Mouse (Mus musculus): ENCODE data around the gene Amigo2. TPM values are rescaled to one million over a fixed set of nuclear protein-coding genes. Genes with fewer than 3 reads are reported as not detected.

The Amigo2 gene
- polyA plus RNA-seq (2014; fragmentation: Nextera tagmentation; extraction: Ambion mirVana): 11.5 and 12.2 TPM in 2 replicates

- Histone ChIP-seq H3K27me3 (ENCODE audit: control insufficient read depth, insufficient read depth, low read length) (0 out of 2 replicates have a peak, but pooled peaks cover 8% of the 10 kb centered on the region), H3K36me3 (replicated peaks; ENCODE audit: control insufficient read depth, insufficient read depth) (no peaks in the 10 kb centered on the region), H3K9me3 (ENCODE audit: control insufficient read depth, low read length) (no peaks in the 10 kb centered on the region), H3K4me2 (replicated peaks) (peak within 1 kb of the TSS; percentile 66), H3K27ac (peak within 1 kb of the TSS; percentile 81), H3K4me3 (replicated peaks; ENCODE audit: low read length) (peak within 1 kb of the TSS; percentile 77), H3K9ac (peak within 1 kb of the TSS; percentile 91), H3K4me1 (replicated peaks; ENCODE audit: control insufficient read depth, insufficient read depth, low read length) (peaks cover 16% of the 10 kb centered on the region)
- peak; percentile 71 for DNase-seq (ENCODE audit: low spot score)
- ATAC-seq (ENCODE audit: low FRiP score): peak; percentile 95
- under 1% methylated on average over 82 of the region's 125 CpGs for WGBS
Observed at GRCm38 (mm10) chr15:97246911-97247790, at the start of gene Amigo2, which contains the start of gene Pced1b. Gene Amigo2, minus strand, starts transcription at chr15:97247287. Gene Pced1b, plus strand, starts transcription at chr15:97247107.

- no peak for ATAC-seq (ENCODE audit: low FRiP score)
- no peaks in the 10 kb centered on the region for H3K9me3 ChIP-seq (ENCODE audit: control insufficient read depth, low read length)
Observed at GRCm38 (mm10) chr15:97291291-97292050, 44.4 kb upstream of the Amigo2 start.

GRCm38 (mm10) chr15:97290351-97290750, 43.3 kb upstream of the Amigo2 start:
- H3K4me2 ChIP-seq (replicated peaks): no peak overlapping the region
- H3K4me1 ChIP-seq (replicated peaks; ENCODE audit: control insufficient read depth, insufficient read depth, low read length): no peaks in the 10 kb centered on the region
- no peak overlapping the region for H3K4me3 ChIP-seq (replicated peaks; ENCODE audit: low read length)
- 93% methylated on average over 6 of the region's 6 CpGs for WGBS
- no peak for ATAC-seq (ENCODE audit: low FRiP score)
- H3K36me3 ChIP-seq (replicated peaks; ENCODE audit: control insufficient read depth, insufficient read depth): no peaks in the 10 kb centered on the region
- no peak overlapping the region for H3K27ac ChIP-seq
- H3K9ac ChIP-seq: no peak overlapping the region
- no peaks in the 10 kb centered on the region for H3K27me3 ChIP-seq (ENCODE audit: control insufficient read depth, insufficient read depth, low read length)
- no peak for DNase-seq (ENCODE audit: low spot score)
- no peaks in the 10 kb centered on the region for H3K9me3 ChIP-seq (ENCODE audit: control insufficient read depth, low read length)

More at GRCm38 (mm10) chr15:97291291-97292050, 44.4 kb upstream of the Amigo2 start:
- H3K4me3 ChIP-seq (replicated peaks; ENCODE audit: low read length): no peak overlapping the region
- WGBS: 87% methylated on average over 21 of the region's 21 CpGs
- no peak overlapping the region for H3K4me2 ChIP-seq (replicated peaks)
- no peaks in the 10 kb centered on the region for H3K4me1 ChIP-seq (replicated peaks; ENCODE audit: control insufficient read depth, insufficient read depth, low read length)
- no peak overlapping the region for H3K27ac ChIP-seq
- no peak for DNase-seq (ENCODE audit: low spot score)
- no peak overlapping the region for H3K9ac ChIP-seq
- no peaks in the 10 kb centered on the region for H3K27me3 ChIP-seq (ENCODE audit: control insufficient read depth, insufficient read depth, low read length)
- H3K36me3 ChIP-seq (replicated peaks; ENCODE audit: control insufficient read depth, insufficient read depth): no peaks in the 10 kb centered on the region

- WGBS: 88% methylated on average over 4 of the region's 4 CpGs
- H3K36me3 ChIP-seq (replicated peaks; ENCODE audit: control insufficient read depth, insufficient read depth): no peaks in the 10 kb centered on the region
- no peaks in the 10 kb centered on the region for H3K27me3 ChIP-seq (ENCODE audit: control insufficient read depth, insufficient read depth, low read length)
- no peaks in the 10 kb centered on the region for H3K9me3 ChIP-seq (ENCODE audit: control insufficient read depth, low read length)
- no peaks in the 10 kb centered on the region for H3K4me1 ChIP-seq (replicated peaks; ENCODE audit: control insufficient read depth, insufficient read depth, low read length)
- H3K4me2 ChIP-seq (replicated peaks): no peak overlapping the region
- H3K4me3 ChIP-seq (replicated peaks; ENCODE audit: low read length): no peak overlapping the region
- no peak overlapping the region for H3K27ac ChIP-seq
- no peak for ATAC-seq (ENCODE audit: low FRiP score)
- no peak for DNase-seq (ENCODE audit: low spot score)
- H3K9ac ChIP-seq: no peak overlapping the region
Observed at GRCm38 (mm10) chr15:97289176-97289575, 42.1 kb upstream of the Amigo2 start.

GRCm38 (mm10) chr15:97288690-97289089, 41.6 kb upstream of the Amigo2 start:
- DNase-seq (ENCODE audit: low spot score) (no peak), ATAC-seq (ENCODE audit: low FRiP score) (no peak)
- Histone ChIP-seq H3K9me3 (ENCODE audit: control insufficient read depth, low read length) (no peaks in the 10 kb centered on the region), H3K9ac (no peak overlapping the region), H3K4me2 (replicated peaks) (no peak overlapping the region), H3K27ac (no peak overlapping the region), H3K4me1 (replicated peaks; ENCODE audit: control insufficient read depth, insufficient read depth, low read length) (no peaks in the 10 kb centered on the region), H3K27me3 (ENCODE audit: control insufficient read depth, insufficient read depth, low read length) (no peaks in the 10 kb centered on the region), H3K36me3 (replicated peaks; ENCODE audit: control insufficient read depth, insufficient read depth) (no peaks in the 10 kb centered on the region), H3K4me3 (replicated peaks; ENCODE audit: low read length) (no peak overlapping the region)
- 82% methylated on average over 13 of the region's 13 CpGs for WGBS

GRCm38 (mm10) chr15:97287436-97288143, 40.5 kb upstream of the Amigo2 start:
- Histone ChIP-seq H3K9ac (no peak overlapping the region), H3K4me2 (replicated peaks) (no peak overlapping the region), H3K27me3 (ENCODE audit: control insufficient read depth, insufficient read depth, low read length) (no peaks in the 10 kb centered on the region), H3K9me3 (ENCODE audit: control insufficient read depth, low read length) (no peaks in the 10 kb centered on the region), H3K4me3 (replicated peaks; ENCODE audit: low read length) (no peak overlapping the region), H3K27ac (no peak overlapping the region), H3K36me3 (replicated peaks; ENCODE audit: control insufficient read depth, insufficient read depth) (no peaks in the 10 kb centered on the region), H3K4me1 (replicated peaks; ENCODE audit: control insufficient read depth, insufficient read depth, low read length) (0 out of 2 replicates have a peak, but pooled peaks cover 2% of the 10 kb centered on the region)
- ATAC-seq (ENCODE audit: low FRiP score) (no peak), DNase-seq (ENCODE audit: low spot score) (no peak)
- WGBS: 92% methylated on average over 5 of the region's 5 CpGs

GRCm38 (mm10) chr15:97286731-97287130, 39.6 kb upstream of the Amigo2 start:
- 78% methylated on average over 10 of the region's 10 CpGs for WGBS
- Histone ChIP-seq H3K4me1 (replicated peaks; ENCODE audit: control insufficient read depth, insufficient read depth, low read length) (peaks cover 11% of the 10 kb centered on the region), H3K27ac (no peak overlapping the region), H3K9me3 (ENCODE audit: control insufficient read depth, low read length) (no peaks in the 10 kb centered on the region), H3K36me3 (replicated peaks; ENCODE audit: control insufficient read depth, insufficient read depth) (no peaks in the 10 kb centered on the region), H3K4me3 (replicated peaks; ENCODE audit: low read length) (no peak overlapping the region), H3K9ac (no peak overlapping the region), H3K27me3 (ENCODE audit: control insufficient read depth, insufficient read depth, low read length) (no peaks in the 10 kb centered on the region), H3K4me2 (replicated peaks) (no peak overlapping the region)
- DNase-seq (ENCODE audit: low spot score) (no peak), ATAC-seq (ENCODE audit: low FRiP score) (no peak)

- Histone ChIP-seq H3K4me2 (replicated peaks) (no peak overlapping the region), H3K27me3 (ENCODE audit: control insufficient read depth, insufficient read depth, low read length) (no peaks in the 10 kb centered on the region), H3K4me3 (replicated peaks; ENCODE audit: low read length) (no peak overlapping the region), H3K9me3 (ENCODE audit: control insufficient read depth, low read length) (no peaks in the 10 kb centered on the region), H3K4me1 (replicated peaks; ENCODE audit: control insufficient read depth, insufficient read depth, low read length) (peaks cover 13% of the 10 kb centered on the region), H3K27ac (no peak overlapping the region), H3K36me3 (replicated peaks; ENCODE audit: control insufficient read depth, insufficient read depth) (no peaks in the 10 kb centered on the region), H3K9ac (no peak overlapping the region)
- no peak for ATAC-seq (ENCODE audit: low FRiP score)
- 92% methylated on average over 10 of the region's 10 CpGs for WGBS
- DNase-seq (ENCODE audit: low spot score): no peak
Observed at GRCm38 (mm10) chr15:97285665-97286212, 38.7 kb upstream of the Amigo2 start.

All from hindbrain, embryonic 14.5 days (tissue).